Mouse (Mus musculus) c-Kit-positive CD71-positive TER-119-negative erythroid progenitor cells, embryonic 14.5 days (primary cell): ENCODE measurements at regions not wholly inside any gene's neighbourhood (a gene's known extent, or its start where the extent isn't known, plus 50 kb on each side); places are given as distances from the start of the nearest gene placed in this dataset.

ENCODE experiments used
- DNase-seq: peaks from one replicate; pipeline ENCODE4 v3.0.0-alpha.2; 2013; ENCODE audit warnings: low read depth

DNA sequence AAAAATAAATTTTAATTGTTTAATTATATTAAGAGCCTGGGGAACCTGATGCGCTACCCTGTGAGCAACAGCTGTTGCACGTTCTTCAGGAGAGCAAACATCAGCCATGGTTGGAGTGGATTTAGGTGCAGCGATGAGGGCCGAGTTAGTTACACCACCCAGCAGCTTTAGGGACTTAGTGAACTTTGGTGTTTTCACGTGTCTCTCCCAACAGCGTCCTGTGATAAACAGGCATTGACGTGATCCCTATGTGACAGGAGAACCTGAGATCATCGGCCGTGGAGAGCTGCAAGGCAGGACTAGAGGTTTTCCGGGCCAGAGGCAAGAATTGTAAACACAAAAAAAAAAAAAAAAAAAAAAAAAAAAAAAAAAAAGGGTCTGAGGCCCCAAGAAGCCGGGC, 52.1 kb upstream of the Foxq1 start:
- no peak for DNase-seq

GRCm38 (mm10) chr13:31504316-31504715, 51.6 kb upstream of the Foxq1 start:
- DNase-seq: no peak

DNA sequence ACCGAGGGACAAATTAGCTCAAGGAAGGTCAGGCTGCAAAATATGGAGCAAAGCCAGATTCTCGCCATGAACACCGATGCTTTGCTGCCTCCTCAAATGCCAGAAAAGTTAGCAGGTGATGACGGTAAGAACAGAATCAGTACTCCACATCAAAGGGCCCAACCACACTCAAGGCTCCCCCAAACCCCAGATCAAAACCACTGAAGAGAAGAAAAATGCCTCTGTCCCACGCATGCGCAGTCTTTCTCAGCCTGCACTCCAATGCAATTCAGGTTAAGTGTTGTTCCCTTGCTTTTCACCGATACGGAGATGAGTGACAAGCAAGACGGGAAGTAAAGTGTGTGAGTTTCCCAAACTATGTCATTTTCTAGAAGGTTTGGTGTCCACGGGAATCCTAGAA, 50.5 kb upstream of the Foxq1 start:
- no peak for DNase-seq
